Mouse (Mus musculus) limb, embryonic 11.5 days (tissue): Measurements from ENCODE around the gene Atg9a. TPM values are rescaled to one million over a fixed set of nuclear protein-coding genes. Genes with fewer than 3 reads are reported as not detected.
A peak's percentile ranks its signal among the peaks of the same experiment; 100 is the strongest.

ENCODE experiments used
- ATAC-seq: fragments of 200-750 bp; cut with Nextera tagmentation; 2 replicates; pipeline ENCODE4 v1.8.0; 2017; ENCODE audit warnings: low read depth; ENCODE audit not compliant: insufficient number of reproducible peaks, low FRiP score, low TSS enrichment
- DNase-seq: peaks from one replicate; pipeline ENCODE4 v3.0.0-alpha.2; 2015; ENCODE audit warnings: low spot score
- H3K27ac ChIP-seq: fragments of 300-500 bp; sonication (generic); replicated peaks from 2 replicates; pipeline ENCODE4 v1.5.1; 2014; ENCODE audit warnings: low read depth, mild to moderate bottlenecking, low read length
- H3K27me3 ChIP-seq: fragments of 300-500 bp; sonication (generic); 2 replicates; pipeline ENCODE4 v1.6.1; 2014; ENCODE audit warnings: mild to moderate bottlenecking, low read length, mixed read lengths; ENCODE audit not compliant: control insufficient read depth, insufficient read depth
- H3K36me3 ChIP-seq: fragments of 300-500 bp; sonication (generic); 2 replicates; pipeline ENCODE4 v1.6.1; 2014; ENCODE audit warnings: mild to moderate bottlenecking, low read length, moderate library complexity, mixed read lengths; ENCODE audit not compliant: control insufficient read depth, insufficient read depth
- H3K4me1 ChIP-seq: fragments of 300-500 bp; sonication (generic); 2 replicates; pipeline ENCODE4 v1.6.1; 2014; ENCODE audit warnings: low read length, mixed read lengths; ENCODE audit not compliant: control insufficient read depth, insufficient read depth
- H3K4me2 ChIP-seq: fragments of 300-500 bp; sonication (generic); 2 replicates; pipeline ENCODE4 v1.6.1; 2014; ENCODE audit warnings: low read depth, mild to moderate bottlenecking, moderate library complexity; ENCODE audit not compliant: severe bottlenecking
- H3K4me3 ChIP-seq: fragments of 300-500 bp; sonication (generic); 2 replicates; pipeline ENCODE4 v1.5.1; 2014; ENCODE audit warnings: low read depth, low read length
- H3K9ac ChIP-seq: fragments of 300-500 bp; sonication (generic); 2 replicates; pipeline ENCODE4 v1.6.1; 2014; ENCODE audit warnings: mild to moderate bottlenecking, low read length
- H3K9me3 ChIP-seq: fragments of 300-500 bp; sonication (generic); 2 replicates; pipeline ENCODE4 v1.6.1; 2016; ENCODE audit warnings: low read length; ENCODE audit not compliant: control insufficient read depth
- WGBS: fragments of 180-500 bp; shearing (Covaris S2); extraction: QIAGEN DNeasy Blood & Tissue Kit; methylation state at CpG from one replicate; pipeline ENCODE4 v1.1.7; 2014; 5-methylcytosine and 5-hydroxymethylcytosine counted together
- polyA plus RNA-seq: library from polyadenylated mRNA; unstranded; fragments of >200 nt; fragmentation: Nextera tagmentation; extraction: Ambion mirVana; gene quantifications from 2 replicates; pipeline ENCODE4 v1.2.1, GENCODE M21; 2014

The Atg9a gene
- polyA plus RNA-seq, 1 experiment from 2014 or later = 15.1 TPM

- Histone ChIP-seq H3K4me2 (peak overlapping the region; percentile 96), H3K9ac (peak overlapping the region; percentile 40), H3K27ac (no peak overlapping the region), H3K27me3 (peaks cover 40% of the 10 kb centered on the region), H3K9me3 (no peaks in the 10 kb centered on the region), H3K4me3 (peak overlapping the region; percentile 45), H3K4me1 (peaks cover 17% of the 10 kb centered on the region), H3K36me3 (peaks cover 5% of the 10 kb centered on the region; the same call in 1 of the 2 replicates)
- peak; percentile 88 for ATAC-seq
- peak; percentile 84 for DNase-seq
- under 1% methylated on average over 24 of the region's 24 CpGs for WGBS
Measured at GRCm38 (mm10) chr1:75219078-75219477, 27.1 kb upstream of the Atg9a start.

GRCm38 (mm10) chr1:75218227-75219001, 26.4 kb upstream of the Atg9a start:
- Histone ChIP-seq H3K36me3 (peaks cover 5% of the 10 kb centered on the region; the same call in 1 of the 2 replicates), H3K27me3 (peaks cover 40% of the 10 kb centered on the region), H3K9ac (peak overlapping the region; percentile 17; the same call in 1 of the 2 replicates), H3K4me2 (peak overlapping the region; percentile 96), H3K9me3 (no peaks in the 10 kb centered on the region), H3K27ac (no peak overlapping the region), H3K4me1 (peaks cover 17% of the 10 kb centered on the region), H3K4me3 (peak overlapping the region; percentile 45)
- peak; percentile 48 for DNase-seq
- 1% methylated on average over 38 of the region's 38 CpGs for WGBS
- ATAC-seq = peak; percentile 32; the same call in 1 of the 2 replicates

GRCm38 (mm10) chr1:75217893-75218226, 25.9 kb upstream of the Atg9a start:
- H3K9me3 ChIP-seq = no peaks in the 10 kb centered on the region
- WGBS = under 1% methylated on average over 6 of the region's 6 CpGs
- H3K4me1 ChIP-seq = peaks cover 17% of the 10 kb centered on the region
- H3K27me3 ChIP-seq = peaks cover 40% of the 10 kb centered on the region
- peak overlapping the region; percentile 45 for H3K4me3 ChIP-seq
- ATAC-seq (no peak), DNase-seq (no peak)
- H3K36me3 ChIP-seq = peaks cover 5% of the 10 kb centered on the region; the same call in 1 of the 2 replicates
- H3K9ac ChIP-seq = no peak overlapping the region
- H3K4me2 ChIP-seq = peak overlapping the region; percentile 96
- H3K27ac ChIP-seq = no peak overlapping the region

GRCm38 (mm10) chr1:75216797-75217585, 25.0 kb upstream of the Atg9a start:
- no peak overlapping the region for H3K27ac ChIP-seq
- H3K4me3 ChIP-seq = no peak overlapping the region
- H3K27me3 ChIP-seq = peaks cover 40% of the 10 kb centered on the region
- peaks cover 5% of the 10 kb centered on the region; the same call in 1 of the 2 replicates for H3K36me3 ChIP-seq
- H3K4me2 ChIP-seq = no peak overlapping the region
- H3K9me3 ChIP-seq = no peaks in the 10 kb centered on the region
- DNase-seq = no peak
- peaks cover 17% of the 10 kb centered on the region for H3K4me1 ChIP-seq
- WGBS = 77% methylated on average over 13 of the region's 13 CpGs
- no peak overlapping the region for H3K9ac ChIP-seq
- ATAC-seq = no peak

- H3K27me3 ChIP-seq = peaks cover 37% of the 10 kb centered on the region
- WGBS = 90% methylated on average over 9 of the region's 9 CpGs
- no peaks in the 10 kb centered on the region for H3K9me3 ChIP-seq
Measured at GRCm38 (mm10) chr1:75215785-75216184, 23.8 kb upstream of the Atg9a start.

GRCm38 (mm10) chr1:75214886-75215285, 22.9 kb upstream of the Atg9a start:
- H3K9me3 ChIP-seq = no peaks in the 10 kb centered on the region
- H3K9ac ChIP-seq = no peak overlapping the region
- H3K4me1 ChIP-seq = peaks cover 24% of the 10 kb centered on the region
- H3K4me3 ChIP-seq = no peak overlapping the region
- peaks cover 28% of the 10 kb centered on the region for H3K27me3 ChIP-seq
- ATAC-seq = no peak
- WGBS = 77% methylated on average over 5 of the region's 5 CpGs
- no peak for DNase-seq
- peaks cover 5% of the 10 kb centered on the region; the same call in 1 of the 2 replicates for H3K36me3 ChIP-seq
- H3K27ac ChIP-seq = no peak overlapping the region
- H3K4me2 ChIP-seq = no peak overlapping the region

More at GRCm38 (mm10) chr1:75215785-75216184, 23.8 kb upstream of the Atg9a start:
- Histone ChIP-seq H3K36me3 (peaks cover 5% of the 10 kb centered on the region; the same call in 1 of the 2 replicates), H3K9ac (no peak overlapping the region), H3K4me2 (no peak overlapping the region), H3K4me3 (no peak overlapping the region), H3K4me1 (peaks cover 19% of the 10 kb centered on the region), H3K27ac (no peak overlapping the region)
- DNase-seq = no peak
- ATAC-seq = no peak

GRCm38 (mm10) chr1:75214442-75214841, 22.4 kb upstream of the Atg9a start:
- Histone ChIP-seq H3K9ac (no peak overlapping the region), H3K27me3 (peaks cover 24% of the 10 kb centered on the region), H3K4me3 (no peak overlapping the region), H3K27ac (no peak overlapping the region), H3K36me3 (peaks cover 5% of the 10 kb centered on the region; the same call in 1 of the 2 replicates), H3K4me1 (peaks cover 22% of the 10 kb centered on the region), H3K4me2 (no peak overlapping the region), H3K9me3 (no peaks in the 10 kb centered on the region)
- WGBS = 89% methylated on average over 2 of the region's 2 CpGs
- DNase-seq (no peak), ATAC-seq (no peak)

GRCm38 (mm10) chr1:75213096-75213495, 21.1 kb upstream of the Atg9a start:
- WGBS = 87% methylated on average over 7 of the region's 7 CpGs
- ATAC-seq = no peak
- H3K4me3 ChIP-seq = no peak overlapping the region
- H3K27ac ChIP-seq = no peak overlapping the region
- H3K27me3 ChIP-seq = peaks cover 10% of the 10 kb centered on the region
- no peak overlapping the region for H3K4me2 ChIP-seq
- H3K36me3 ChIP-seq = peaks cover 5% of the 10 kb centered on the region; the same call in 1 of the 2 replicates
- no peak for DNase-seq
- H3K9ac ChIP-seq = no peak overlapping the region
- H3K9me3 ChIP-seq = no peaks in the 10 kb centered on the region
- peaks cover 11% of the 10 kb centered on the region for H3K4me1 ChIP-seq
